Mouse (Mus musculus): ENCODE measurements around the gene Hist1h3h.
"Not testable (repeated sequence)": the region's sequence is repeated elsewhere in the genome, so short reads cannot be mapped to it uniquely, and the experiment has no call there.

The Hist1h3h gene

DNA sequence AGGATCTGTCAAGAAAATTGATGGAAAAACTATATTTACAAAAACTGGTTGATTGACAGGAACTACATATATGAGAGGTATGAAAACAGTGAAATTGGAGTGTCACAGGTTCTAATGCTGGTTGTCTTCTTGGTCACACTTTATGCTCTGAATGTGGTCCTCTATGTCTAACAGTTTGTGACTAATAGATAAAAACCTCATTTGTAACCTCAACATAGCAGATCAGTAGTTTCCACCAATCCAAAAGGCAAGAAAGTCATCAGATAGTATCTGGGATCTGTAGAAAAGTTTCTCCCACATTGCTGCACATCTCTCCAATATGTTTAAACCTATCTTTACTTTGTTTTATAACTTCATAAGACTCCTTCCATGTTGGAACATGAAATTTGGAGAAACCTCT lies 34.0 kb downstream of the Hist1h3h start:
- DNase-seq (ENCODE audit: low read depth, low spot score) = no peak
- H3K27me3 ChIP-seq (ENCODE audit: control insufficient read depth, insufficient read depth, low read length, poor library complexity, severe bottlenecking) = no peaks in the 10 kb centered on the region
- no peaks in the 10 kb centered on the region for H3K36me3 ChIP-seq (ENCODE audit: control insufficient read depth, insufficient read depth, low read length, poor library complexity, severe bottlenecking)

DNA sequence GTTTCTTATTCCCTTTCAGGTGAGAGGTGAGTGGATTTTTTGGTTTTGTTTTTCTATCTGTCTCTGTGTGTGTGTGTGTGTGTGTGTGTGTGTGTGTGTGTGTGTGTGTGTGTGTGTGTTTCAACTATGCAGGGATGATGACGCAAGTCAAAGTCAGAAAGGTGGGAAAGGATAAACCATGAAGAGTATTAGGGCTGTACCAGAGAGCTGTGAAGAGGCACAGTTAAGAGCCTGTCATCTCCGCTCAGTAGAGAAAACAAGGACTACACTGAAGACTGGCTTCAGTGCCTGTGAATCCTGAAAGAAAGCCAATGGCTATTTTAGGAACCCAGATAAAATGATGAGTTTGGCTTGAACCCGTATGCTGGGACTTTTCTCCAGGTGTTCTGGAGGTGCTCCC lies 34.4 kb downstream of the Hist1h3h start:
- DNase-seq (ENCODE audit: low read depth, low spot score) = no peak
- no peaks in the 10 kb centered on the region for H3K36me3 ChIP-seq (ENCODE audit: control insufficient read depth, insufficient read depth, low read length, poor library complexity, severe bottlenecking)
- H3K27me3 ChIP-seq (ENCODE audit: control insufficient read depth, insufficient read depth, low read length, poor library complexity, severe bottlenecking) = no peaks in the 10 kb centered on the region

DNA sequence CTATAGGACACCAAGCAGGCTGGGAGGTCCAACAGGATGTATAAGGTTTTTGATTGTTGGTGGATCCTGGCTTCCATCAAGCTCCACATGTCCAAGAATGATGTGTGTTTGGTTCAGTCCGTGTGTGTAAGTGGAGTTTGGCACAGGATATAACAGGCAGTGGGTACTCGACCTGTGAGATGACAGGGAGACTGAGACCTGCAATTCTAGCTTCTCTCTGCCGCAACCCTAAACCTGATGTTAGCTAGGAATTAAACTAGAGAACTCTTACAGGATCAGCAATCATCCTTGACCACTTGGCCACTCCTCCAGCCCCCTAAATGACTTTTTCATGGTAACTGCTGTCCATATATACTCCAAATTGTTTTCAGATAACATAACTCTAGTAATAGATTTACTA lies 34.9 kb downstream of the Hist1h3h start:
- no peak for DNase-seq (ENCODE audit: low read depth, low spot score)
- no peaks in the 10 kb centered on the region for H3K36me3 ChIP-seq (ENCODE audit: control insufficient read depth, insufficient read depth, low read length, poor library complexity, severe bottlenecking)
- H3K27me3 ChIP-seq (ENCODE audit: control insufficient read depth, insufficient read depth, low read length, poor library complexity, severe bottlenecking) = no peaks in the 10 kb centered on the region

DNA sequence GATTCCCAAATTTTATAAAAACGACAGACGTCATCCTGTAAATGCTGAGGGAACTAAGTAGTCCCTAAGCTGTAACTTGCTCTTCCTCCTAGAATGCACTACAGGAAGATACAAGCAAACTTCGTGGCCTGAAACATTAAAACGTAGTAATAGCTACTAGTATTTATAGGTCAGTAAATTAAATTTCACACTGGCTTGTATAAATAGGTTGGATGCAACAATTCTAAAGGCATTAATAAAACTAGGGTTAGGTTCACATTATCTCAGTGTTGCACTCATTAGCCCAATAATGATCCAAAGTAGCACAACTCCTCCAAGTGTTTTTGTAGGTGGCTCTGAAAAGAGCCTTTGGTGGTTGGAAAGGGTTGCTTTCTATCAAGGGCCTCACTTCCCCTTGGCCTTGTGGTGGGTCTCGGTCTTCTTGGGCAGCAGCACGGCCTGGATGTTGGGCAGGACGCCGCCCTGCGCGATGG lies 35.6 kb downstream of the Hist1h3h start:
- no peaks in the 10 kb centered on the region for H3K36me3 ChIP-seq (ENCODE audit: control insufficient read depth, insufficient read depth, low read length, poor library complexity, severe bottlenecking)
- no peaks in the 10 kb centered on the region for H3K27me3 ChIP-seq (ENCODE audit: control insufficient read depth, insufficient read depth, low read length, poor library complexity, severe bottlenecking)
- DNase-seq (ENCODE audit: low read depth, low spot score) = no peak

DNA sequence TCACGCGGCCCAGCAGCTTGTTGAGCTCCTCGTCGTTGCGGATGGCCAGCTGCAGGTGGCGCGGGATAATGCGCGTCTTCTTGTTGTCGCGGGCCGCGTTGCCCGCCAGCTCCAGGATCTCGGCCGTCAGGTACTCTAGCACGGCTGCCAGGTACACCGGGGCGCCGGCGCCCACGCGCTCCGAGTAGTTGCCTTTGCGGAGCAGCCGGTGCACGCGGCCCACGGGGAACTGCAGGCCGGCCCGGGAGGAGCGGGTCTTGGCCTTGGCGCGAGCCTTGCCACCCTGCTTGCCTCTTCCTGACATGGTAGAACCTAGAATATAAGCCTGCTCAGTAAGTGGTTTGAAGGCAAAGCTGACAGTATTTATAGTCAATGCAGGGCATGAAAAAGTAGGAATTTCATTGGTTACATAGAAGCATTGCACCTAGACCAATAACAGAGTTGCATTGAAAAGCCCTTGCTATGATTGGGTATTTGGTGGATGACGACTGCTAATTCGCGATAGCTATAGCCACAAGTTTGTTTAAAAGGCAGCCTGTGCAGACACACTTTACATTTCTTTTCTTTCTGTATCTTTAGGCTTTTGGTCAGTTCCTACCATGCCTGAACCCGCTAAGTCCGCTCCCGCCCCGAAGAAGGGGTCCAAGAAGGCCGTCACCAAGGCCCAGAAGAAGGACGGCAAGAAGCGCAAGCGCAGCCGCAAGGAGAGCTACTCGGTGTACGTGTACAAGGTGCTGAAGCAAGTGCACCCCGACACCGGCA lies 36.2 kb downstream of the Hist1h3h start, which contains the start of the genes Hist1h2ak and Hist1h2bn:
TSS of gene Hist1h2ak (minus strand) at position 304 of the 762 bp plus-strand sequence.
TSS of gene Hist1h2bn (plus strand) at position 600 of the 762 bp plus-strand sequence.
- DNase-seq (ENCODE audit: low read depth, low spot score) = peak; percentile 95
- not testable (repeated sequence) for H3K36me3 ChIP-seq (ENCODE audit: control insufficient read depth, insufficient read depth, low read length, poor library complexity, severe bottlenecking)

DNA sequence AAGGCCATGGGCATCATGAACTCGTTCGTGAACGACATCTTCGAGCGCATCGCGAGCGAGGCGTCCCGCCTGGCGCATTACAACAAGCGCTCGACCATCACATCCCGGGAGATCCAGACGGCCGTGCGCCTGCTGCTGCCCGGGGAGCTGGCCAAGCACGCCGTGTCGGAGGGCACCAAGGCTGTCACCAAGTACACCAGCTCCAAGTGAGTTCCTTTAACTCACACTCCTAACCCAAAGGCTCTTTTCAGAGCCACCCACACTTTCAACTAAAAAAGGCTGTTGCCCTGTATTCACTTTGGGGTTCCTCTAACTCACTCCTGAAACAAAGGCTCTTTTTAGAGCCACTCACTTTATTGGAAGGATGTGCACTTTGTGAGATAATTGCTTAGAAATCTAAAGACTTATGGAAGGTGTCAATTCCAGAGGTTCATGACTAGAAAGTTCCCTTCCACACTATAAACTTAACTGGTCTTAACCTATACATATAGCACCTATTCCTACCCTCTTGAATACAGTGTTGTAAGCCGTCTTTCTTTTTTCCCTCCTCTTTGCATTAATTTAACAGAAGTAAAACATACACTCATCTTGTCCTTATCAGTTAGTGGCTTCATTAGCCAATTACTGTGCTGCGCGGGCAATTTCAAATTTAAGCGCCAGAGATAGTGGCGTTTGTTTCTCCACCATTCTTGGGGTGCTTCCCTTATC lies 37.0 kb downstream of the Hist1h3h start:
- DNase-seq (ENCODE audit: low read depth, low spot score) = peak; percentile 63
- not testable (repeated sequence) for H3K27me3 ChIP-seq (ENCODE audit: control insufficient read depth, insufficient read depth, low read length, poor library complexity, severe bottlenecking)

More for the DNA sequence above, 36.2 kb downstream of the Hist1h3h start, which contains the start of the genes Hist1h2ak and Hist1h2bn:
- H3K27me3 ChIP-seq (ENCODE audit: control insufficient read depth, insufficient read depth, low read length, poor library complexity, severe bottlenecking) = not testable (repeated sequence)

DNA sequence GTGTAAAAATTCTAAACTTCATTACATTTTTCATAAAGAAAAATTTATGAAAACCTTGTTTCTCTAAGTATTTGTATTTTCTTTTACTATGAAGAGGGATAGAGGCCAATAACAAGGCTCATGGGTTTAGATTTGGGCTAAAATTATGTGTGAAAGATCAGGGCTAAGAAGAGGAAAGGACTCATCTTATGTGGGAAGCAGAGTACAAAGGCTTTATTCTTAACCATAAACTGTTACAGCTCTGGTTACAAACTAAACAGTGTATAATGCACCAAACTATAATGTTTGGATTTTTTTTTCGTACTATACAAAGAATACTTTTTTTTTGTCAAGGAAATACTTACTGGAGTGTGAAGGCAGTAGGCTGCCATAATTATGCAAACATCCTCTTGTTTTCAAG lies 38.2 kb downstream of the Hist1h3h start:
- DNase-seq (ENCODE audit: low read depth, low spot score) = no peak
- H3K27me3 ChIP-seq (ENCODE audit: control insufficient read depth, insufficient read depth, low read length, poor library complexity, severe bottlenecking) = no peaks in the 10 kb centered on the region
- H3K36me3 ChIP-seq (ENCODE audit: control insufficient read depth, insufficient read depth, low read length, poor library complexity, severe bottlenecking) = no peaks in the 10 kb centered on the region

More for the DNA sequence above, 37.0 kb downstream of the Hist1h3h start:
- H3K36me3 ChIP-seq (ENCODE audit: control insufficient read depth, insufficient read depth, low read length, poor library complexity, severe bottlenecking) = not testable (repeated sequence)

Data from splenic B cell, adult 2 months (primary cell).